Mouse (Mus musculus): ENCODE measurements around the gene Slc9b1. TPM values are rescaled to one million over a fixed set of nuclear protein-coding genes. Genes with fewer than 3 reads are reported as not detected.

The Slc9b1 gene
- total and polyA plus RNA-seq, 3 experiments, result 0.14 TPM; not detected in 2

DNA sequence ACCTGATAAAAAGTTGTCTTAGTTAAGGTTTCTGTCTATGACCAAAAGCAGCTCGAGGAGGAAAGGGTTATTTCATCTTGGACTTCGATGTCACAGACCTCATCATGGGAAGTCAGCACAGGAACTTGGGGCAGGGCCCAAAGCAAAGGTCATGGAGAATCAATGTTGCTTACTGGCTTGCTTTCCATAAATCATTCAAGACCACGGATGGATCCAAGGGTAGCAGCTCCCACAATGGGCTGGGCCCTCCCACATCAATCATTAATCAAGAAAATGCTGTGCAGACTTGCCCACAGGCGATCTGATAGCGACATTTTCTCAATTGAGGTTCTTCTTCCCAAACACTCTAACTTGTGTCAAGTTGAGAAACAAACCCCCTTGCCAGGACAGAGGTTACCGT, 48.3 kb downstream of the Slc9b1 start:
- Histone ChIP-seq H3K27me3 (ENCODE audit: control insufficient read depth in 1 of 2, insufficient read depth in 2 of 2, low read length in 2 of 2) (no peaks in the 10 kb centered on the region), H3K36me3 (ENCODE audit: control insufficient read depth in 1 of 2, insufficient read depth in 2 of 2, low read length in 2 of 2) (no peaks in the 10 kb centered on the region), H3K4me1 (ENCODE audit: control insufficient read depth in 1 of 2, insufficient read depth in 2 of 2, low read length in 2 of 2) (no peaks in the 10 kb centered on the region), H3K79me2 (ENCODE audit: control insufficient read depth, insufficient read depth, low read length, poor library complexity) (no peaks in the 10 kb centered on the region), H3K4me3 (ENCODE audit: control insufficient read depth in 1 of 2, insufficient read depth in 1 of 2, low read depth in 2 of 2, low read length in 2 of 2) (no peak overlapping the region), H3K27ac (ENCODE audit: control insufficient read depth, low read depth, low read length) (no peak overlapping the region), H3K9me3 (replicated peaks; ENCODE audit: insufficient read depth, low read length) (no peaks in the 10 kb centered on the region), H3K9ac (ENCODE audit: control insufficient read depth, low read depth, low read length, poor library complexity, severe bottlenecking) (no peak overlapping the region)
- no peak for DNase-seq (ENCODE audit: low read depth, low spot score)
- no peak for TF ChIP-seq RCOR1 (IDR thresholded peaks at IDR 0.05; ENCODE audit: low read depth, low read length)
- no peak for TF ChIP-seq KAT2A (conservative IDR thresholded peaks at IDR 0.05; ENCODE audit: low read depth, low read length)
- no peak for TF ChIP-seq NELFE (IDR thresholded peaks at IDR 0.05; ENCODE audit: low read depth, low read length)
- TF ChIP-seq POLR2AphosphoS5 (IDR thresholded peaks at IDR 0.05; ENCODE audit: borderline replicate concordance, low read depth, low read length), result no peak
- no peak for TF ChIP-seq USF2 (IDR thresholded peaks at IDR 0.05; ENCODE audit: borderline replicate concordance in 1 of 2, insufficient read depth in 1 of 2, low read depth in 1 of 2, low read length in 2 of 2)
- no peak for TF ChIP-seq EP300 (IDR thresholded peaks at IDR 0.05; ENCODE audit: low read depth in 1 of 2, low read length in 2 of 2)
- TF ChIP-seq TAL1 (IDR thresholded peaks at IDR 0.05; ENCODE audit: low read length), result no peak
- TF ChIP-seq HCFC1 (IDR thresholded peaks at IDR 0.05; ENCODE audit: low read depth, low read length), result no peak
- TF ChIP-seq SMC3 (IDR thresholded peaks at IDR 0.05; ENCODE audit: low read depth, low read length), result no peak
- TF ChIP-seq BHLHE40 (IDR thresholded peaks at IDR 0.05; ENCODE audit: borderline replicate concordance, low read depth, low read length), result no peak
- TF ChIP-seq NRF1 (IDR thresholded peaks at IDR 0.05; ENCODE audit: insufficient read depth, low read depth, low read length, poor library complexity, severe bottlenecking), result no peak
- TF ChIP-seq SIN3A (IDR thresholded peaks at IDR 0.05; ENCODE audit: low read length), result no peak
- TF ChIP-seq ZMIZ1 (IDR thresholded peaks at IDR 0.05; ENCODE audit: low read depth, low read length), result no peak
- TF ChIP-seq E2F4 (IDR thresholded peaks at IDR 0.05; ENCODE audit: borderline replicate concordance, low read depth, low read length), result no peak

- Histone ChIP-seq H3K79me2 (ENCODE audit: control insufficient read depth, insufficient read depth, low read length, poor library complexity) (no peaks in the 10 kb centered on the region), H3K4me3 (ENCODE audit: control insufficient read depth in 1 of 2, insufficient read depth in 1 of 2, low read depth in 2 of 2, low read length in 2 of 2) (no peak overlapping the region), H3K4me1 (ENCODE audit: control insufficient read depth in 1 of 2, insufficient read depth in 2 of 2, low read length in 2 of 2) (no peaks in the 10 kb centered on the region), H3K27me3 (ENCODE audit: control insufficient read depth in 1 of 2, insufficient read depth in 2 of 2, low read length in 2 of 2) (no peaks in the 10 kb centered on the region), H3K27ac (ENCODE audit: control insufficient read depth, low read depth, low read length) (no peak overlapping the region), H3K36me3 (ENCODE audit: control insufficient read depth in 1 of 2, insufficient read depth in 2 of 2, low read length in 2 of 2) (no peaks in the 10 kb centered on the region), H3K9me3 (replicated peaks; ENCODE audit: insufficient read depth, low read length) (no peaks in the 10 kb centered on the region), H3K9ac (ENCODE audit: control insufficient read depth, low read depth, low read length, poor library complexity, severe bottlenecking) (no peak overlapping the region)
- TF ChIP-seq MXI1 (IDR thresholded peaks at IDR 0.05; ENCODE audit: low read depth, low read length), result no peak
- no peak for TF ChIP-seq TAL1 (IDR thresholded peaks at IDR 0.05; ENCODE audit: low read length)
- TF ChIP-seq MAFK (IDR thresholded peaks at IDR 0.05; ENCODE audit: borderline replicate concordance, low read depth, low read length), result no peak
- no peak for DNase-seq (ENCODE audit: low read depth, low spot score)
Observed at GRCm38 (mm10) chr3:135397112-135397511, 49.3 kb downstream of the Slc9b1 start.
